Mouse (Mus musculus): Measurements from ENCODE around the gene Tead1. TPM values are rescaled to one million over a fixed set of nuclear protein-coding genes. Genes with fewer than 3 reads are reported as not detected.
A peak's percentile ranks its signal among the peaks of the same experiment; 100 is the strongest.

The Tead1 gene
- total RNA-seq, 2 experiments from 2014 or later = 78.8 to 119 TPM

DNA sequence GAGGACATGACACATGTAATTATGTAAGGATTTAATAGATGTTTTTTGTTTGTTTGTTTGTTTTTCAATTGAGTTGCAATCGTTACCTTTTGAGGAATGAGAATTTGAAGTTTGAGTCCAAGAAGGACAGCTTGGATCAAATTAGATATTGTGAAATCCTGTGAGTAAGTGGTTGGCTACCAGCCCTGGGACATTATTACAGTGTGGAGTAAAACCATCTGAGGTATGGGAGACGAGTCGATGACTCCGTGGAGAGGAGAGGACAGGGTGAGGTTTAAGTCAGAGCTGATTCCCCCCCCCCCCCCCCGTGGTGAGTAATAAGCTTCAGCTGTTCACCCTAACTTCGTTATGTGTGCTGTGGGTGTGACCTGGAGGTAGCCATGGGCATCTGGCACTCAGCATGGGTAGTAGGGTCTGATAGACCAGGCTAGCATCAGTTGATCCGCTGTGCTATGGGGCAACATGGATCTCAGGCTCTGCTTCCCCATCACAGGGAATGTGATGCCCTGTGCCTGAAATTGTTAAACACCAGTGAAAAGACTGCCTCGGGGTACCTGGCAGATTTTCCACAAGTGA is 134.7 kb downstream of the Tead1 start:
- peak; percentile 58 to 70 for DNase-seq

DNA sequence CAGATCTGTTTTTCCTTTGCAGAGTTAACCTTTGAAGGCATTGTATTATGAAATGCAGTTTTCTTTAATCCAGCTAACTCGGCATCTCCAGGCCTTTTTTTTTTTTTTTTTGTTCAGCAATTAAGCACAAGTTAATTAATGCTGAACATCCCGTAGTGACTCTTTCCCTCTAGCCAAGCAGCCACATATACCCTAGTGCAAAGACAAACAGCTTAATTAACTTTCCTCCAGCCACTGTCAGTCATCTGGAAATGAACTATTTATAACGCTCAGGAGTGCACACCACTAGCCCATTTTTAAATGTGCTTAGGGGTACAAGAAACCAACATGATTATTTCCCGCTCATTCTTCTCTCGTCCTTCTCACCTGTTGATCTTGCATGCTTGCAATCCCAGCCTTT is 136.9 kb downstream of the Tead1 start:
- DNase-seq = no peak

DNA sequence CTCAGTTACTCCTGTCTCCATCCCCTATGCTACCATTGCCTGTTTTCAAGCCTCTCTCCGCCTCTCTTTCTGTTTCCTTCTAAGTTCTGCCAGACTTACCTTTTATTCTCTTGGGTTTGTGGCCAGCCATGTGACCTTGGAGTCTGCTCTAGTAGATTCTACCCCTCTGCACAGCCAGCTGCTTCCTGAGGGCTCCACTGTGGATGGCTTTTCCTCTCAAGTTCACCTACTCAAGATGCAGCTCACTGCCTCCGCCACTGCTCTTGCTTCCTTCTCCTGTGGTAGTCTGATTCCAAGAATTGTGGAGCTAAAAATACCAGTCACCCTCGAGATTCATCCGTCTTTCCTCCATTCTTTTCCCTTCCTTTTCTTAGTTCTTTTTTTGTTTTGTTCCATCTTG is 140.7 kb downstream of the Tead1 start:
- DNase-seq = no peak

DNA sequence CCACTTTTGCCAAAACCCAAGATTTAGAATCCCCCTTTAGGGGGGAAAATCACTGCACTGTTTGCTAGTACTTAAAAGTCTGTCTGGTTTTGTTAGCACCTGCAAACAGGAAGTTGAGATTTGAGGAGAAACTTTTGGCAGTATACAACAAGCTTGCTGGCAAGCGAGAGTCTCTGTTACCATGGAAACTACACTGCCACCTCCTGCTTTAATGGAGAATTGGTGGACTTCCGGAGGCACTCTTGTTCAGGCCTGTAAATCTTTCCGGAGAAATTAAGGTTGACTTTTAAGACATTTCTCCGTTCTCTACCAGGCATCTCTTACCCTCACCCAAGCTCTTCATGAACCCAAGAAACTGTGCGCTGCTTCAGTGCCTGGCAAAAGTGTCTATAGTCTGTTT is 143.8 kb downstream of the Tead1 start:
- DNase-seq = no peak

DNA sequence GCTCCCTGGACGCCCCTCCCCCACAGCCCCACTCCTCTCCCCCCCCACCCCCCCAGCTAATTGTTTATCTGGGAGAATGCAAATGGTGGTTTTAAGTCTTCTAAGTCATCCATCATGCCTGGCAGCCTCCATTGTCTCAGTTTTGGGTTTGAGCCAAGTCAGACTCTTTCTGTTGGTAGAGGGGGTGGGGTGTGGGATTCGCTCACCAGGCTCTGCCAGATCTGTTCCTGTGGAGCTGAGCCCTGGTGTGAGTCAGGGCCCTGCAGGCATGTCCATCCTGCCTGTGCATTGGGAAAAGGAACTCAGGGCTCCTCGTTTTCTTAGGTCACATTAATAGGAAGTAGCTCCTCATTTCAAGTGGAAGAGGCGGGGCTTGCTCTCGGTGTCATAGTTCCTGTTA is 144.5 kb downstream of the Tead1 start:
- DNase-seq = peak; percentile 74 to 83

DNA sequence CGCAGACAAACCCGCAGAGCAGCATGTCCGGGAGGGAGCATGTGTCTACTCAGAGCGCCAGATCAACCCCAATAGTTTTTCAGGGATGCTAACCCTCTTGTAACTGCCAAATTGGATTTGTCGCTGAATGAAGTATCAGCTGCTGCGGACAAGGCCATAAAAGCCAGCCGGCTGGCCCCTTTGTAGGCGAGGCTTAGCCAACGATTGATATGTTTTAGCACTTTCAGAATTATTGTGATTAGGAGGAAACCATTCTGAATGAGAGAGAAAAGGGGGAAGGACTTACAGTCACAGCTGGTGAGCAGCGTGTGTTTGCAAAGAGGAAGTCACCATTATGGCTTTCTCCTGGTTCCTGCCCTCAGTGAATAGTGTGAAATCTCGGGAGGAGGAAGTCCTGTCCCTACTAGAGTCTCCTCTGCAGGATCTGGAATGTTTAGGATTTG is 146.2 kb downstream of the Tead1 start:
- DNase-seq = no peak

DNA sequence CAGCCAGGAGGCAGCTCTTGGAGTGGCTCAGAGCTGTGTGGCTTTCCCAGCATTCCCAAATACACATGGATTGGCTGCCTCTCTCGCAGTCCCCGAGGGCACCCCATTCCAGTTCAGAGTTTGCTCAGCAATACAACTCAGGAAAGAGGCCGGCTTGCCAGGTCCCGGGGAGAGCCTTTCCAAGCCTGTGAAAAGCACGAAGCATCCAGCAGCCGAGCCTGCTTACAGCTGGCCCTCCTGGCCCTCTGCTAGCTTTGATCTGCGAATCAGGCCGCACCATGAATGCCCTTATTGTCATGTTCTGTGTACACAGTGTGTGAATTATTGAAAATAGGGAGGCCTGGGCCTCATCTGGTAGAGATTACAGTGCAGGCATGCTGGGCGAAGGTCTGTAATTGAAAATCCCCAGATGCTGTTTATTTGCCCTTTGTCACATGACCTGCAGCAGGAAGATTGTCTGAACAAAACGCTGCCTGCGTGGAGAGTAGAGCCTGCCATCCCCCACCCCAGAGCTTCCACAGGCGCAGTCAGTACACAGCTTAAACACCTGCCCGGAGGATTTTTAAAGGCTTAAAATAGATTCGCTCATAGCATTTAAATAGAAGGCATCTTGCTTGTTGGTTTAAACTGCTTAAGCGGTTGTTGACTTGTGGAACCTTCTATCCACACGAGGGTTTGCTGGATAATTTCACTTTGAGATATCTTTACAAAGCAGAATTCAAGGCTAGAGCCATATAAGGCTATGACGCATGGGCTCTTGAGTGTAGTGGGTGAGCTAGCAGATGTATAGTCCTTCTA is 147.2 kb downstream of the Tead1 start:
- DNase-seq = peak; percentile 15 to 36

DNA sequence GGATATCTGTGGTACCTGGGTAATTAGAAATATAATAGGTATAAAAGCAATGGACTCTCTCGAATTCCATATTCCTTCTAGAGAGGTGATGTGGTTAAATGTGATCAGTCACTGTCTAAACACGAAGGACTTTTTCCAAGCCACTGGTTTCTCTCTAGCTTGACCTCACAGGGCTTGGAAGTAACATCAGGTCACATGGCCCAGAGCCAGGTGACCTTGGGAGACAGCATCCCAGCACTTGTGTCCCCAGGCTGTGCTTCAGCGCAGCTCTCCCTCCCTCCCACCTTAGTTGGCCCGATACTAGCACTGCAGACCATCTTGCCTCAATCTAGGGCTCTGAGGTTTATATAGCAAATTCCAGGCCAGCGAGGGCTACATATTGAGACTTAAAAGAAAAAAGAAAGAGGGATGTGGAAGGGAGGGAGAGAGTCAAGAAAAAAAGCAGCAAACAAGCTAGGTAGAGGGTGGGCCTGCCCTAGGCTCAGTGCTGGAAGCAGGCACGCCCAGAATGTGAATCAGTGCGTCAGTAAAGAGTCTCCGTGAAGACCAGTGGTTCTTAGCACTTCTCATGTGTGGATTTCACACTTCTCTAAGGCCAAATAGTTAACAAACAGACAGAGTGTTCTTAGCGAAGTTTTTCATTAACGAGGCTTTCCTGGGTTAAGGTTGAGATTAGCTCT is 149.0 kb downstream of the Tead1 start:
- peak; percentile 50 to 57 for DNase-seq

DNA sequence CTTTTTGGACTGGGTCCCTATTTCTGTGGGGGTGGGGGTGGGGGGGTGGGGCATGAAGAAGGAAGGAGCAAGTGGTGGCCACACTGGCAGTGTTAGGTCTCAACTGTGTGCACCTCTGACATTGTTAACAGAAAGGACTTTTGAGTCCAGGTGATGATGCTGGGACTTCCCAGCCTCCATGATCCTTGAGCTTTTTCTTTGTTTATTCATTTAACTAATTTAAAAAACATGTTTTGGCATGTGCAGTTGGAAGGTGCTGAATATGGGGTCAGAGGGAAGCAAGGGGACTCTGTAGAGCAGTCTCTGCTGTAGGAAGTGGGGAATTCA is 149.5 kb downstream of the Tead1 start:
- DNase-seq = no peak

DNA sequence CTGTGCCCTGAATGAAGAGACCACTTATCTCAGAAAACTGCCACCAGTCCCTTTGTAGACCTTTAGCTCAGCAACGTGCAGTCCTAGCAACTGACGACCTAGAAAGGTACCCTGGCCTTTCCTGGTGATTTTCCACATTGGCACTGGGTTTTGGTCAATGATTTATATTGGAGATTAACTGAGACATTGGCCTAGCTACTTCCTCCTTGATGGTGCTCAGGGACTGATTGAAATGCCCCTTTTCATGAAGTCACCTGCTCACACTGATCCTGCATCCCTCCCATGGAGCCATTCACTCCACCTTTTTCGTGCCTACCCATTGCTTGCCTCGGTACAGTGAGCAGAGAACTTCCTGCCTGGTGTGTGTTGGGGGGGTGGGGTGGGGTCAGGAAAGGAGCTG is 151.8 kb downstream of the Tead1 start:
- no peak for DNase-seq

DNA sequence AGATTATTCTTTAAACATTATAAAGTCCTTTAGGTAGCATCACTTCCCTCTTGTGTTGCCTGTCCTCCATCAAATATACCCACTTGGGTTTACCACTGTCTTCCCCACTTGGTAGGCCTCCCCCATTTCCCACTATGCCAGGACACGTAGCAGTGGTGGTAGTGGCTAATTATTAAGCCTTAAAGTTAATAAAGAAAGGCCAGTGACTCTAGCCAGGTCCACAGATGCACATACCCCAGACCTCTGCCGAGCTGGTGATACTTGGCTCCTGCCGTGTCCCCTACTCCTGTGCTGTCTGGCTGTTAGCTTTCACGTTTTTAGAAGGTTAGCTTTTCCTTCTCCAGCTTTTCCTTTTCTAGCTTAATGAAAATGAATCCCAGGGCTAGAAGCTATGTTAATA is 152.3 kb downstream of the Tead1 start:
- DNase-seq = no peak

DNA sequence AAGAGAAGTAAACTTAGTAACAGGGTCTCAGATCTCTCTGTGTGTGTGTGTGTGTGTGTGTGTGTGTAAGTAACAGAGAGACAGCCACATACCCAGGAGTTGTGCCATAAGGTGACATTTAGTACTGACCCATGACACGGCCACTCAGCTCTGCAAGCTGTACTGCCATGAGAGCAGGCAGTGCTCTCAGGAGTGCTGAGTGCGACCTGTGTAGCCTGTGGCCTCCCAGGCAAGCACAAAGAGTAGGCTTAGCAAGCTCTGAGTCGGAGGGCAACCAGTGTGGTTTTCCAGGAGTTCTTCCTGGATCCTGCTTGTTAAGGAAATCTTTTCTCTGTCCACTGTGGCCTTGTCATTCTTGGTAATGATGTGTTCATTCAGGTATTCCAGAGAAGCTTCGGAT is 154.0 kb downstream of the Tead1 start:
- no peak for DNase-seq

DNA sequence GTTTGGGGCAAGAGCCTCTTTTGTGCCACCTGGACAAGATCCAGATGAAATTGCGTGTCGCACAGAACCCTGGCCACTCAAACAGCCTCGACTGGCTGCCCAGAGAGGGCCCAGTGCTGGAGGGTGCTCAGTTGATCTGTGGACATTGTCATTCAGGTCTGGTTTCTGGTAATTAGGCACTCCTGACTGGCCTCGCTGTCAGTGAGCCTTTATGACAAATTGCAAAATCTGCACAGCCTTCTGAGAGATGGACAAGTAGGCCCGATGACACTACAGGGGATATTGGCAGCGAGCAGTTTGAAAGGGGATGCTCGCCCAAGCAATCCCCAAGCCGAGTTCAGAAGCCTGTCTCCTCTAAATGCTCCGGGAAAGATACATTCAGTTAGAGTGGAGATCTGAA is 157.0 kb downstream of the Tead1 start:
- no peak for DNase-seq

DNA sequence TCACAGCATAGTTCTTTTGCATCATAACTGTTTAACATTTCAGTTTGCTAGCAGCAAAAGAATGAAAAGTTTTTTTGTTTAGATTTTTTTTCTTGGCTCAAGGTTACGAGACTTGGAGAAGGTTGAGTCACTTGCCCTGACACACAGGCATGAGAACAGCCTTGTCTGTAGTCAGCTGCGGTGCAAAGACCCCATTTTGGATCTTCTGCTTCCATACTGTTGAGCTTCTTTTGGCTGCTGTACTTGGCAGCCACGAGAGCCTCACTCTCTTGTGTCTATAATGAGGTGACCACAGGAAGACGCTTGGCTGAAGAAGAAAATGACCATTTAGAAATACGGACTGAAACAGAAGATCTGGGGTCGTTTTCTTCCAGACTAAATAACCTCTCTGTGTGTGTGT is 159.0 kb downstream of the Tead1 start:
- no peak for DNase-seq

DNA sequence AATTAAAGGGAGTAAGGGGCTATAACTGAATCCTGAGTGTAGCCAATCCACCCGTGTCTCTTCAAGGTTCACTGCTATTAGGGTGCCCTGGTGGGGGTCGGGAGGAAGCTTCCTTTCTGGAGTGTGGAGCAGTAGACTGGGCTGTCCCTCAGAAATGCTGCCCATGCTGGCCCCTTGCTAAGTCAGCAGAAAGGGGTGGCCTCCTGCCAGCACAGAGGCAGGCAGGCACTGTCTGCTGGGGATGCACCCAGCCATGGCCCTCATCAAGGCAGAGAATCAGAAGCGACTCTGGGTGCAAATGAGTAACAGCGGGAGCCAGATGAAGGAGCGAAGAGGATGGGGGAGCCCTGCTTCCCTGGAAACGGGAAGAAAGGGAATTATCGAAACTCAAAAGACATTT is 161.2 kb downstream of the Tead1 start:
- DNase-seq = no peak

DNA sequence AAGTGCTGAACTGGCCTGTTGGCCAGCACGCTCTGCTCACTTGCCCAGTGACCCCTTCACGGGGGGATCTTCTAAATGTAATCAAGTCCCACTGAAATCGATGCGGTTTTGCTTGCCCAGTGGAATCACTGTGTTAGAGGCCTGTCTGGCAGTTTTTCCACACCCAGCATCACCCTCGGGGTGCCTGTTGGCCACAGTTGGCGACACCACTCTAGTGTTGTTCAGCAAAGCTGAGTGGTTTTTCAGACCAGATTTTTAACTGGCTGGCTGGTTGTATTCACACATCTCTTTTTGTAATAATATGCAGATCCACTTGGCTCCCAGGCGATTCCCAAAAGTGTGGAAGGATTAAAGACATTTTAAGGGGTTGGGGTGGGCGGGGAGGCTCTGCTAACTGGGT is 161.8 kb downstream of the Tead1 start:
- no peak for DNase-seq

DNA sequence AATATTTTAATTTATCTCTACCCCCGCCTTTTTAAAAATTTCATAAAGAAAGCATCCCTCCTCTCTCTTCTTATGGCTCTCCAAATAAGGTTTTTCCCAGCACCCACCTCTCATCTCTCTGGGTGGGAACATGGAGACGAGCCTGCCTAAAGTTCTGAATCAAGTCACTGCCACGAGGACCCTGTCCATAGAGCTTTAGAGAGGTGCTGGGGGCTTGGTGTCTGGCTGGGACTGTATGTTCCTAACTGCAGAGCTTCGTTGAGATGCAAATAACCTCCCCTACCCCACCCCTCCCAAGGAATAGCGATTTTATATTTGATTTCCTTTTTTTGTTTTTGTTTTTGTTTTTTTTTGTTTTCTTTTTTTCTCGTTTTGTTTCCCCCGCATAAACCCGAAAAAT is 162.4 kb downstream of the Tead1 start:
- DNase-seq = no peak

DNA sequence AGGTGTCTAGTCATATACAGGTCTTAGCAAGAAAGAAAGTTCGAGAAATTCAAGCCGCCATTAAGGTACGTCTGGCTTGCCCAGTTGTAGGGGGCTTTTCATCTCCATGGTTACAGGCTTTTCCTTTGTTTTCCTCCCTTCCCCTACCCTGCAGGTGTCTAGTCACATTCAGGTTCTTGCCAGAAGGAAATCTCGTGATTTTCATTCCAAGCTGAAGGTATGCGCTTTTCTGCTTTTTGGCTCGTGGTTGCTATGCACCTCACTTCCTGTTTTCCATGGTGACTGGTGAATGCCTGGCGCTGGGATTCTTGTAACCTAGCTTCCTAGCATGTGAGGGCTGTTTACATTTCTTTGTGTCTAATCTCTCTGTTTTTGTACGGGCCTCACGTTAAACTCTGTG is 162.8 kb downstream of the Tead1 start:
- DNase-seq = no peak

DNA sequence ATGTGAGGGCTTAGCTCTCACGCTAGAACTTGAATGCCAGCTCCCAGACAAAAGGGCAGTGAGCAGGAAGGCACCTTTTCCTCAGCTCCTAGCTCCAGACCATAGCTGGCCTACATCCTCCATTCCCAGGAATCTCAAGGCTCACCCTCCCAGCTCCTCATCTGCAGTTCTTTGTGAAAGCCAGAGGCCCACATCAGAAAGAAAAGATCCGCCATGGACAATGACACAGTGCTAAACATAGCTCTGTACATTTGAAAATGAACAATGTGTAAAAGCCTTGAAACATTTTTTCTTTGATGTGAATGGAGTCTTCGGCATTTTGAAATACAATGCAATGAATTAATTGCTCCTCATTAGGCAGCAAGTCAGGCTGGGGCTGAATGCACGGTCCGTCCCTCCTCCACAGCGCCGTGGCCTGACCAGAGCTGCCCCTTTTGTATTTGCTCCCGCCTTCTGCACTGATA is 172.2 kb downstream of the Tead1 start:
- no peak for DNase-seq

DNA sequence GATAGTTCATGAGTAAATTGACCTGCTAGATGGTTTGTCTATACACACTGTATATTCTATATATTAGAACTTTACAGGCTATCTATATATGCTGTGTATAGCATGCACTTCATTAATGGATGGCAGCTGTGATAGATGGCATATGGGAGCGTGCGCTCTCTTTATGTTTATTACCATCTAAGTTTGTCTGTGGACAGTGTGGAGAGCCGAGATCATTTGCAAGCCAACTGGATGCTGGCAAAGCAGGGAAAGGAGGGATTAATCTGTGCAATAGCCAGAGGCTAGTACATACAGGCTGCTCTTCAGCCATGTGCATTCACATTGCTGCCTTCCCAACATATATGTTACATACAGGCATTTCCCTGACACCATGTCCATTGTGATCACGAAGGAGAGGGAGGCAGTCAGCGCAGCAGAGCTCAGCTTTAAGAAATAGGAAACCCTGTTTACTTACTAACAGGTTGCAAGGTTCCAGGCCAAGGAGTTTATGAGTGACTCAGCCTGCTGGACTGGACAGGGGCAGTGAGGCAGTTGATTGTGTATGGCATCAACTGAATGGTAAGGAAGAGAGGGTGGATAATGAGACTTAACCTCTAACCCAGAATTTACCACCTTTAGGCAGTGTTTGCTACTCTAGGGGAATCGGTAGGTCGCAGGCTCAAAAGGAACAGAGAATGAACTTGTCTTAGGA is 173.2 kb downstream of the Tead1 start:
- DNase-seq = no peak

DNA sequence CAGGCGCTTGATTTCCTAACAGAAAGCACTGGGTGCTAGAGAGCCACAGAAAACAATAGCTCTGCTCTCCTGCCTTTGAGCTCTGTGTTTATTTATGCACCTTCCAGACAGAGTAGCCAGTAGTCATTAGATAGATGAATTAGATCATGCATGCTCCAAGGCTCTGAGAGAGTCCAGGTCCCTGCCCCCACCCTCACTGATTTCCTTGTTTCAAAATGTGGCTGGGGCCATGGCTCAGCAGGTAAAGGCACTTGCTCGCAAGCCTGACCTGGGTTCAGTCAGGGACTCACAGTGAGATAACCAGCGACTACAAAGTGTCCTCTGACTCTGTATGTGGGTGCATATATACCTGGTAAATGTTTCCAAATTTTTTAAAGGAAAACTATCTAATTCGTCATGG is 174.7 kb downstream of the Tead1 start:
- DNase-seq = no peak

DNA sequence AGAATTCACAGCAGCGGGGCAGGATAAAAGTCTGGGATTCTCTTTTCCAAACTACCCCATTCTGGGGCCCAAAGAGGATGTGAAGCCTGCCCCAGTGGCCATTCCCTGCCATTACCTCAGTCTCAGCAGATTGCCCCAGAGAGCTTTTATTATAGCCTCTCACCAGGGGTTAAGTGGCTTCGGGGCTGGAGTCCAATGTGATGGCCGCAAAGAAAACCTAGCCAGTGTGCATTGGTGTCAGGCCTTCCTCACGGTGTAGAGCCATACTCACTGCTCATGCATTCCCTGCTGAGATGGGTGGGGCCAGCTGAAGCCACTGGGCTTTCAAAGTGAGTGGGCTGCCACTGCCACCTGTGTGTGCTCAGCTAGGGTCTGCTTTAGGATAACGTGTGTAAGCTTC is 175.4 kb downstream of the Tead1 start:
- no peak for DNase-seq

DNA sequence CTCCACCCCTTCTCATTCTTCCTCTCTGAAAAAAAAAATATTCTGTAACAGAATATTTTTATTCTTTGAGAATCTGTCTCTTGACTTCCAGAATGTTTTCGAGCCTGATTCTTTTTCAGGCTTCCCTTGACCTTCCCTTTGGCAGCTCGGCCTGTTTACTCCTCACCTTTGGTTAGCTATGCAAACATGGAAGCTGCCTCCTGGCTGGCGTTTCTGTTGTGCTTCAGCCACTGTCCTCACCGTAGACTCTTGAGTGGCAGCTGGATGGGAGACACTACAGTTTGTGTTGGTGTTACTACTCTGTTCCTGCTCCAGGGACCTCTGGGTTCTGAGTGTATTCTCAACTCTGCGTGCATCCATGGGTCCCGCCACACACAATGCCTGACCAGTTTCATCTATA is 176.3 kb downstream of the Tead1 start:
- DNase-seq = no peak
